Mouse (Mus musculus): ENCODE measurements around the gene Gm6793. TPM values are rescaled to one million over a fixed set of nuclear protein-coding genes. Genes with fewer than 3 reads are reported as not detected.

Gm6793 gene
- polyA plus RNA-seq, 1 experiment, result not detected

- Histone ChIP-seq H3K27ac (replicated peaks; ENCODE audit: low read depth, low read length) (no peak overlapping the region), H3K4me3 (ENCODE audit: insufficient read depth, low read depth, low read length) (no peak overlapping the region), H3K4me1 (ENCODE audit: control insufficient read depth, insufficient read depth, insufficient read length, low read length) (peaks cover 3% of the 10 kb centered on the region)
Observed at GRCm38 (mm10) chr8:112007669-112008068, 7.2 kb downstream of the Gm6793 start.

GRCm38 (mm10) chr8:112005601-112006000, 9.2 kb downstream of the Gm6793 start:
- H3K4me1 ChIP-seq (ENCODE audit: control insufficient read depth, insufficient read depth, insufficient read length, low read length), result peaks cover 3% of the 10 kb centered on the region
- H3K27ac ChIP-seq (replicated peaks; ENCODE audit: low read depth, low read length), result no peak overlapping the region
- no peak overlapping the region for H3K4me3 ChIP-seq (ENCODE audit: insufficient read depth, low read depth, low read length)

- Histone ChIP-seq H3K4me1 (ENCODE audit: control insufficient read depth, insufficient read depth, insufficient read length, low read length) (no peaks in the 10 kb centered on the region), H3K27ac (replicated peaks; ENCODE audit: low read depth, low read length) (no peak overlapping the region), H3K4me3 (ENCODE audit: insufficient read depth, low read depth, low read length) (no peak overlapping the region)
Observed at GRCm38 (mm10) chr8:112004754-112005153, 10.1 kb downstream of the Gm6793 start.

- Histone ChIP-seq H3K27ac (replicated peaks; ENCODE audit: low read depth, low read length) (no peak overlapping the region), H3K4me3 (ENCODE audit: insufficient read depth, low read depth, low read length) (no peak overlapping the region), H3K4me1 (ENCODE audit: control insufficient read depth, insufficient read depth, insufficient read length, low read length) (no peaks in the 10 kb centered on the region)
Observed at GRCm38 (mm10) chr8:111992703-111993039, 22.2 kb downstream of the Gm6793 start.

GRCm38 (mm10) chr8:111992013-111992702, 22.7 kb downstream of the Gm6793 start, which contains the start of gene Adat1:
Gene Adat1, minus strand, starts transcription at chr8:111992302.
- Histone ChIP-seq H3K4me3 (ENCODE audit: insufficient read depth, low read depth, low read length) (peak within 1 kb of the TSS; percentile 88), H3K4me1 (ENCODE audit: control insufficient read depth, insufficient read depth, insufficient read length, low read length) (no peaks in the 10 kb centered on the region), H3K27ac (replicated peaks; ENCODE audit: low read depth, low read length) (no peak within 1 kb of the TSS)

- Histone ChIP-seq H3K4me3 (ENCODE audit: insufficient read depth, low read depth, low read length) (peak overlapping the region; percentile 88; the same call in 1 of the 2 replicates), H3K27ac (replicated peaks; ENCODE audit: low read depth, low read length) (no peak overlapping the region), H3K4me1 (ENCODE audit: control insufficient read depth, insufficient read depth, insufficient read length, low read length) (no peaks in the 10 kb centered on the region)
Observed at GRCm38 (mm10) chr8:111991278-111991677, 23.6 kb downstream of the Gm6793 start.

GRCm38 (mm10) chr8:111989911-111990310, 24.9 kb downstream of the Gm6793 start:
- H3K4me1 ChIP-seq (ENCODE audit: control insufficient read depth, insufficient read depth, insufficient read length, low read length), result no peaks in the 10 kb centered on the region
- H3K4me3 ChIP-seq (ENCODE audit: insufficient read depth, low read depth, low read length), result peak overlapping the region; percentile 26; the same call in 1 of the 2 replicates
- H3K27ac ChIP-seq (replicated peaks; ENCODE audit: low read depth, low read length), result no peak overlapping the region; the same call in 1 of the 2 replicates

- Histone ChIP-seq H3K27ac (replicated peaks; ENCODE audit: low read depth, low read length) (no peak overlapping the region; the same call in 1 of the 2 replicates), H3K4me1 (ENCODE audit: control insufficient read depth, insufficient read depth, insufficient read length, low read length) (no peaks in the 10 kb centered on the region), H3K4me3 (ENCODE audit: insufficient read depth, low read depth, low read length) (no peak overlapping the region)
Observed at GRCm38 (mm10) chr8:111984511-111984910, 30.3 kb downstream of the Gm6793 start.

- Histone ChIP-seq H3K4me3 (ENCODE audit: insufficient read depth, low read depth, low read length) (no peak overlapping the region), H3K4me1 (ENCODE audit: control insufficient read depth, insufficient read depth, insufficient read length, low read length) (no peaks in the 10 kb centered on the region), H3K27ac (replicated peaks; ENCODE audit: low read depth, low read length) (no peak overlapping the region)
Observed at GRCm38 (mm10) chr8:111982116-111982515, 32.7 kb downstream of the Gm6793 start.

- H3K4me1 ChIP-seq (ENCODE audit: control insufficient read depth, insufficient read depth, insufficient read length, low read length), result no peaks in the 10 kb centered on the region
- no peak overlapping the region for H3K4me3 ChIP-seq (ENCODE audit: insufficient read depth, low read depth, low read length)
- H3K27ac ChIP-seq (replicated peaks; ENCODE audit: low read depth, low read length), result no peak overlapping the region
Observed at GRCm38 (mm10) chr8:111978147-111978546, 36.7 kb downstream of the Gm6793 start.

GRCm38 (mm10) chr8:111976326-111976725, 38.5 kb downstream of the Gm6793 start:
- H3K27ac ChIP-seq (replicated peaks; ENCODE audit: low read depth, low read length), result no peak overlapping the region; the same call in 1 of the 2 replicates

GRCm38 (mm10) chr8:111975706-111976105, 39.1 kb downstream of the Gm6793 start:
- H3K4me1 ChIP-seq (ENCODE audit: control insufficient read depth, insufficient read depth, insufficient read length, low read length), result no peaks in the 10 kb centered on the region
- no peak overlapping the region for H3K27ac ChIP-seq (replicated peaks; ENCODE audit: low read depth, low read length)
- no peak overlapping the region for H3K4me3 ChIP-seq (ENCODE audit: insufficient read depth, low read depth, low read length)

More at GRCm38 (mm10) chr8:111976326-111976725, 38.5 kb downstream of the Gm6793 start:
- Histone ChIP-seq H3K4me3 (ENCODE audit: insufficient read depth, low read depth, low read length) (no peak overlapping the region), H3K4me1 (ENCODE audit: control insufficient read depth, insufficient read depth, insufficient read length, low read length) (no peaks in the 10 kb centered on the region)

- no peak overlapping the region for H3K27ac ChIP-seq (replicated peaks; ENCODE audit: low read depth, low read length)
- H3K4me1 ChIP-seq (ENCODE audit: control insufficient read depth, insufficient read depth, insufficient read length, low read length), result no peaks in the 10 kb centered on the region
- H3K4me3 ChIP-seq (ENCODE audit: insufficient read depth, low read depth, low read length), result no peak overlapping the region
Observed at GRCm38 (mm10) chr8:111974138-111974537, 40.7 kb downstream of the Gm6793 start.

- Histone ChIP-seq H3K27ac (replicated peaks; ENCODE audit: low read depth, low read length) (no peak overlapping the region), H3K4me3 (ENCODE audit: insufficient read depth, low read depth, low read length) (no peak overlapping the region), H3K4me1 (ENCODE audit: control insufficient read depth, insufficient read depth, insufficient read length, low read length) (no peaks in the 10 kb centered on the region)
Observed at GRCm38 (mm10) chr8:111968991-111969390, 45.8 kb downstream of the Gm6793 start.

- Histone ChIP-seq H3K27ac (replicated peaks; ENCODE audit: low read depth, low read length) (no peak overlapping the region), H3K4me1 (ENCODE audit: control insufficient read depth, insufficient read depth, insufficient read length, low read length) (no peaks in the 10 kb centered on the region), H3K4me3 (ENCODE audit: insufficient read depth, low read depth, low read length) (no peak overlapping the region)
Observed at GRCm38 (mm10) chr8:111968541-111968940, 46.3 kb downstream of the Gm6793 start.

GRCm38 (mm10) chr8:111967246-111967870, 47.5 kb downstream of the Gm6793 start:
- H3K27ac ChIP-seq (replicated peaks; ENCODE audit: low read depth, low read length), result no peak overlapping the region
- no peak overlapping the region for H3K4me3 ChIP-seq (ENCODE audit: insufficient read depth, low read depth, low read length)
- H3K4me1 ChIP-seq (ENCODE audit: control insufficient read depth, insufficient read depth, insufficient read length, low read length), result no peaks in the 10 kb centered on the region

All from brown adipose tissue, adult 24 weeks (tissue).